Mouse (Mus musculus): ENCODE measurements around the gene Abca8b.

DNA sequence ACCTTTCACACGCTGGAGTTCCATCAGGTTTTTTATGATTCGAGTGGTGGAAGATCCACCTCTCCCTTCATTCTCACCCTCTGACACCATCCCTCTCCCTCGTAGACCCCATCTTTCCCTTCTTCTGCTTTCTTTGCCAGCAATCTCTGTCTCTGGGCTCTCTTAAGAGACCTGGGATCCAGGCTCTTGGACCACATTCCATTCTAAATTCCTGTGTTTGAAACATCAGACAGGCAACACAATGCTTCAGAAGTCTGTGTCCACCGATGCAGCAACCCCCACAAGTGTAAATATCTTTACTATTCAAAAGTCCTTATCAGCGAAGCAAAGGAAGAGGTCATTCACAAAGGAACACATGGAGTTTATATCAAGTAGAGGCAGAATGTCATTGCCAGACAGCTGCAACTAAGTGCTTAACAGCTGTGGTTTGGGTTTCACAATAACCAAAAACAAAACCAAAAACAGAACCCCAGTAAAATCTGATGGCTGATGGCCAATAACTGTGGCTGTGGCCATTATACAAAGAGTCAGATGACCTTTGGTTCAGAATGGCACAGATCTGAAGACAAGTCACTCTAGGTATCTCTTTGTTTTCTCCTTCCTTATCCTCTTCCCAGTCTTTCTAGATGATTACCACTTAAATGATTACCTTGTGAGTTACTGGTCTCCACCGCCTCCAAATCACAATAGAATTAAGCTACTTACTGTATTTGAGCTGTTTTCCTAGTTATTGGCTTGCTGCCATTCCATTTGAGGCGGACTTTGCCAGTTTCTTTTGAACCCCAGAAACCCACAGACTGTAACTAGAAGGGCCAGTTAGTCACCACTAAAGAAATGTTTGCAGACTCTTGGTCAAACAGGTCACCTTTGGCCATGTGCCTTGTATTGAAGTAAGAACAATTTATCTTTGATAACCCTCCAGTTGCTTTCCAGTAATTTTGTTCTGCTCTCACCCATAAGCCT lies 68.6 kb downstream of the Abca8b start:
- TF ChIP-seq CTCF (IDR thresholded peaks at IDR 0.05) (no peak), EP300 (IDR thresholded peaks at IDR 0.05) (no peak)

Measured in lung, postnatal 0 days (tissue).